Mouse (Mus musculus) olfactory bulb, adult 2 months (tissue): ENCODE measurements around the gene Slc35a3. TPM values are rescaled to one million over a fixed set of nuclear protein-coding genes. Genes with fewer than 3 reads are reported as not detected.
"Not testable (repeated sequence)": the region's sequence is repeated elsewhere in the genome, so short reads cannot be mapped to it uniquely, and the experiment has no call there.

Experiments used
- H3K27ac ChIP-seq: fragments of 200-500 bp; 2 replicates; pipeline ENCODE4 v1.5.1; 2012; ENCODE audit warnings: low read depth, low read length; ENCODE audit not compliant: insufficient read depth
- H3K4me1 ChIP-seq: fragments of 200-500 bp; 2 replicates; pipeline ENCODE4 v1.6.1; 2012; ENCODE audit warnings: low read length; ENCODE audit not compliant: control insufficient read depth, insufficient read depth
- H3K4me3 ChIP-seq: fragments of 200-500 bp; 2 replicates; pipeline ENCODE4 v1.5.1; 2012; ENCODE audit warnings: mild to moderate bottlenecking, low read depth, low read length, moderate library complexity; ENCODE audit not compliant: insufficient read depth
- CTCF ChIP-seq: fragments of 200-500 bp; IDR thresholded peaks from 2 replicates; pipeline ENCODE4 v1.5.1; 2012; ENCODE audit warnings: low read depth, mild to moderate bottlenecking, low read length, moderate library complexity; ENCODE audit not compliant: insufficient read depth
- POLR2A ChIP-seq: fragments of 200-500 bp; IDR thresholded peaks from 2 replicates; pipeline ENCODE4 v1.6.1; 2012; ENCODE audit warnings: mild to moderate bottlenecking, low read depth, low read length, moderate library complexity; ENCODE audit not compliant: insufficient read depth
- WGBS: fragments of 180-500 bp; shearing (Covaris S2); methylation state at CpG from one replicate; pipeline ENCODE4 v1.1.7; 2018; 5-methylcytosine and 5-hydroxymethylcytosine counted together
- polyA plus RNA-seq: library from polyadenylated mRNA; stranded (reverse); fragments of >200 nt; gene quantifications from 2 replicates; pipeline ENCODE4 v1.2.4, GENCODE M21; 2012; ENCODE audit warnings: low replicate concordance; ENCODE audit not compliant: missing spikeins, insufficient read depth, insufficient read length

Gene Slc35a3
- polyA plus RNA-seq, 1 experiment: not detected

- Histone ChIP-seq H3K27ac (no peak overlapping the region), H3K4me3 (no peak overlapping the region), H3K4me1 (no peaks in the 10 kb centered on the region)
- TF ChIP-seq POLR2A: no peak
- no peak for TF ChIP-seq CTCF
- WGBS: 90% methylated on average over 1 of the region's 1 CpGs
These were observed 9.9 kb downstream of the Slc35a3 start for GRCm38 (mm10) chr3:116702647-116703272.

DNA sequence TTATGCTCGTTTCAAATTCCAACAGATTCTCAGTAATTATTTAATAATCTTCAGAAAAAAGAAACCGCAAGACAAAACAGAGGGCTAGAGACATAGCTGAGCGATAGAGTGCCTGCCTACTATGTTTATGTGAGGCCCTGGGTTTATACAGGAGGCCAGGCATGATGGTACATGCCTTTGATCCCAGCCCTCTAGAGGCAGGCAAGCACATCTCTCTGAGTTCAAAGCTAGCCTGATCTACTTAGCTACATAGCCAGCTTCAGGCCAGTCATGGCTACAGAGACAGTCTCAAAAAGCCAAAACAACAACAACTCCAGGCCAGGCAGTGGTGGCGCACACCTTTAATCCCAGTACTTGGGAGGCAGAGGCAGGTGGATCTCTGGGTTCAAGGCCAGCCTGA, 11.0 kb downstream of the Slc35a3 start:
- WGBS: 94% methylated on average over 4 of the region's 4 CpGs
- Histone ChIP-seq H3K27ac (no peak overlapping the region), H3K4me3 (no peak overlapping the region), H3K4me1 (no peaks in the 10 kb centered on the region)
- TF ChIP-seq POLR2A: no peak
- TF ChIP-seq CTCF: no peak

DNA sequence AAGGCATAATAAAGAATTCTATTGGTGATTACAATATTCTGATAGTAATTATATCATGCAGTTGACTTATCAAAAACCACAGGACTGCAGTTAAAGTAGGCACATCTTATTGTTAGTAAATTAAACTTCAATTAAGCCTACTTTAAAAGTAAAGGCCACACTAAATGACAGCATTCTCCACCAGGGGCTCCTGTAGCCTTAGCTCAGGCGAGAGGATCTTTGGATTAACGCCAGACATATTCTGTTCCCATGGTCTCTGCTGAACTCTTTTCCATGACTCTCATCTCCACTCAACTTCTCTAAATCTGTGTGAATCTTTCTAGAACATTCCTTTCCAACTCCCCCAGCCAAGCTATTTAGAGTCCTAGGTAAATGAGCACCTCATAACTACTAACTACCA, 13.8 kb downstream of the Slc35a3 start:
- WGBS: 60% methylated on average over 2 of the region's 2 CpGs
- H3K4me3 ChIP-seq: no peak overlapping the region
- no peak overlapping the region for H3K27ac ChIP-seq
- no peak for TF ChIP-seq POLR2A
- TF ChIP-seq CTCF: no peak
- H3K4me1 ChIP-seq: no peaks in the 10 kb centered on the region

- TF ChIP-seq POLR2A: no peak
- TF ChIP-seq CTCF: no peak
- 95% methylated on average over 2 of the region's 2 CpGs for WGBS
These were observed 17.0 kb downstream of the Slc35a3 start for GRCm38 (mm10) chr3:116695666-116695985.

GRCm38 (mm10) chr3:116694955-116695665, 17.5 kb downstream of the Slc35a3 start:
- WGBS: 90% methylated on average over 8 of the region's 8 CpGs
- TF ChIP-seq CTCF (no peak), POLR2A (no peak)
- Histone ChIP-seq H3K27ac (no peak overlapping the region), H3K4me3 (no peak overlapping the region), H3K4me1 (no peaks in the 10 kb centered on the region)

More at GRCm38 (mm10) chr3:116695666-116695985, 17.0 kb downstream of the Slc35a3 start:
- Histone ChIP-seq H3K4me3 (no peak overlapping the region), H3K27ac (no peak overlapping the region), H3K4me1 (no peaks in the 10 kb centered on the region)

DNA sequence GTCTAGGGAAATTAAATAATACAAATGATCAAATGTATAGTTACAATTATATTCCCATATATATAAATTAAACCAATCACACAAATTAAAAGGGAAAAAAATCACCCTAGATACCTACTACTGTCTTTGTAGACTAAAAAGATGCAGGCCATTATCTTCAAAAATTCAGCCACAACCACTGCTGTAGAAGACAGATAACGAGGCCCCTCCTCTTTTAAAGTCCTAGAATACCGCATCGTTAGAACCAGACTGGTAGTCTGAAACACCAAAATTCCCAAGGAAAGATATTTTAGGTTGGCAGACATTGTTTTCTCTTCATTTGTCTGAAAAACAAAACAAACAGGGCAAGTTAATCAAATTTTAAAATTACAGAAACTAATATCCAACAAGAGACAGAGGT, 18.3 kb downstream of the Slc35a3 start:
- H3K4me3 ChIP-seq: no peak overlapping the region
- WGBS: 86% methylated on average over 3 of the region's 3 CpGs
- no peak overlapping the region for H3K27ac ChIP-seq
- TF ChIP-seq POLR2A: no peak
- no peak for TF ChIP-seq CTCF
- H3K4me1 ChIP-seq: no peaks in the 10 kb centered on the region

DNA sequence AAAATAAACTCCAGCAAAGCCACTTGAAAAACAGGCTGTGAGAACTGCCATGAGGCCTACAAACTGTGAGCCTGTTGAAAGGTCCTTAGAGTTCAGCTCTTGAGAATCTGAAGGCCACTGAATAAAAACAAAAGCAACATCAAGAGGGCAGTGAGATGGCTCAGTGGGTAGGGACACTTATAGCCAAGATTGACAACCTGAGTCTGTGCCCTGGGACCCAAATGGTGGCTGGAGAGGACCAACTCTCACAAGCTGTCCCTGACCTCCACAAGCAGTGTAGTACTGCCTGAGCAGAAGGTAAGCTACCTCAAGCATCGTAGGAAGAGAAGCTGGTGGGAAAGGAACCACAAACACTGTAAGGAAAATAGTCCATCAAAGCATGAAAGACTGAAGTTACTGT, 31.5 kb downstream of the Slc35a3 start, which contains the start of gene Gm43191:
Gene Gm43191 (minus strand): TSS at position 101 of the 400 bp plus-strand sequence.
- TF ChIP-seq POLR2A (no peak), CTCF (no peak)
- Histone ChIP-seq H3K4me3 (no peak within 1 kb of the TSS), H3K27ac (no peak within 1 kb of the TSS), H3K4me1 (no peaks in the 10 kb centered on the region)
- 94% methylated on average over 1 of the region's 1 CpGs for WGBS

- H3K4me3 ChIP-seq, H3K4me1 ChIP-seq, H3K27ac ChIP-seq: not testable (repeated sequence)
- 97% methylated on average over 9 of the region's 9 CpGs for WGBS
These were observed 48.4 kb downstream of the Slc35a3 start for GRCm38 (mm10) chr3:116664281-116664680.

DNA sequence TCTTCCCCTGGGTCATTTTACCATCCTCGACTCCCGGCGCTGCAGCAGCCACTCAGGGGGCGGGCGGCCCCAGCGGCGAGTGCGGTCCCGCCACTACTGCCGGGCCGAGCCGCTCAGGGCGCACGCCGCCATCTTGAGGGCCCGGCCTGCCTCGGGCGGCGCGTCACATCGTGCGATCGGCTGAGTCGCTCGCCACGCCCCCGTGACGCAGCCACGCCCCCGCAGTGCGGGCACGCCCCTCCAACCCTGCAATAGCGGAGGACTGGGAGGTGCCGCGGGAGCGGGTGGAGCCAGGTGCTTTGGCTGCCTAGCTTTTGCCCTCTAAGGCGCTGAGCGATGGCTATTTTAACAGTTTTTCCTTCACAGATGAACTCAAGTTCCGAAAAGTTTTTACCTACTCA, 50.2 kb downstream of the Slc35a3 start, which contains the start of gene Mfsd14a:
Gene Mfsd14a (minus strand): TSS at position 215 of the 401 bp plus-strand sequence.
- under 1% methylated on average over 39 of the region's 39 CpGs for WGBS
- Histone ChIP-seq H3K27ac (peak within 1 kb of the TSS; percentile 67), H3K4me3 (peak within 1 kb of the TSS; percentile 94), H3K4me1 (peaks cover 7% of the 10 kb centered on the region)
- TF ChIP-seq POLR2A (peak; percentile 92), CTCF (no peak)

GRCm38 (mm10) chr3:116661870-116662414, 50.7 kb downstream of the Slc35a3 start:
- WGBS: under 1% methylated on average over 65 of the region's 68 CpGs
- H3K4me1 ChIP-seq: peaks cover 7% of the 10 kb centered on the region

More at GRCm38 (mm10) chr3:116661870-116662414, 50.7 kb downstream of the Slc35a3 start:
- Histone ChIP-seq H3K4me3 (peak overlapping the region; percentile 94), H3K27ac (peak overlapping the region; percentile 67)
- TF ChIP-seq POLR2A (no peak), CTCF (no peak)
